Mouse (Mus musculus) heart, embryonic 13.5 days (tissue): Measurements from ENCODE around the gene Myl9. TPM values are rescaled to one million over a fixed set of nuclear protein-coding genes. Genes with fewer than 3 reads are reported as not detected.

Experiments
- ATAC-seq: fragments of 200-750 bp; cut with Nextera tagmentation; 2 replicates; pipeline ENCODE4 v1.8.0; 2017; ENCODE audit warnings: moderate TSS enrichment; ENCODE audit not compliant: insufficient number of reproducible peaks, low FRiP score, low TSS enrichment; ENCODE audit errors: extremely low read depth
- H3K27ac ChIP-seq: fragments of 300-500 bp; sonication (generic); replicated peaks from 2 replicates; pipeline ENCODE4 v1.5.1; 2015; ENCODE audit warnings: moderate library complexity, mild to moderate bottlenecking, inconsistent platforms
- H3K27me3 ChIP-seq: fragments of 300-500 bp; sonication (generic); replicated peaks from 2 replicates; pipeline ENCODE4 v1.6.1; 2015; ENCODE audit warnings: mild to moderate bottlenecking, inconsistent platforms
- H3K36me3 ChIP-seq: fragments of 300-500 bp; sonication (generic); 2 replicates; pipeline ENCODE4 v1.6.1; 2015; ENCODE audit warnings: mild to moderate bottlenecking, inconsistent platforms
- H3K4me1 ChIP-seq: fragments of 300-500 bp; sonication (generic); 2 replicates; pipeline ENCODE4 v1.6.1; 2015; ENCODE audit warnings: inconsistent platforms
- H3K4me2 ChIP-seq: fragments of 300-500 bp; sonication (generic); 2 replicates; pipeline ENCODE4 v1.6.1; 2015; ENCODE audit warnings: inconsistent platforms, mild to moderate bottlenecking, moderate library complexity
- H3K4me3 ChIP-seq: fragments of 300-500 bp; sonication (generic); 2 replicates; pipeline ENCODE4 v1.5.1; 2015; ENCODE audit warnings: moderate library complexity, mild to moderate bottlenecking, inconsistent platforms
- H3K9ac ChIP-seq: fragments of 300-500 bp; sonication (generic); 2 replicates; pipeline ENCODE4 v1.6.1; 2015; ENCODE audit warnings: inconsistent platforms, mild to moderate bottlenecking, moderate library complexity
- H3K9me3 ChIP-seq: fragments of 300-500 bp; sonication (generic); 2 replicates; pipeline ENCODE4 v1.6.1; 2016; ENCODE audit warnings: inconsistent platforms
- WGBS: fragments of 180-500 bp; shearing (Covaris S2); methylation state at CpG from one replicate; pipeline ENCODE4 v1.1.7; 2015; ENCODE audit warnings: mixed read lengths; 5-methylcytosine and 5-hydroxymethylcytosine counted together
- polyA plus RNA-seq: library from polyadenylated mRNA; unstranded; fragments of >200 nt; fragmentation: Nextera tagmentation; extraction: Ambion mirVana; gene quantifications from 2 replicates; pipeline ENCODE4 v1.2.1, GENCODE M21; 2015

The Myl9 gene
- 1,696 and 1,855 TPM in 2 replicates for polyA plus RNA-seq

DNA sequence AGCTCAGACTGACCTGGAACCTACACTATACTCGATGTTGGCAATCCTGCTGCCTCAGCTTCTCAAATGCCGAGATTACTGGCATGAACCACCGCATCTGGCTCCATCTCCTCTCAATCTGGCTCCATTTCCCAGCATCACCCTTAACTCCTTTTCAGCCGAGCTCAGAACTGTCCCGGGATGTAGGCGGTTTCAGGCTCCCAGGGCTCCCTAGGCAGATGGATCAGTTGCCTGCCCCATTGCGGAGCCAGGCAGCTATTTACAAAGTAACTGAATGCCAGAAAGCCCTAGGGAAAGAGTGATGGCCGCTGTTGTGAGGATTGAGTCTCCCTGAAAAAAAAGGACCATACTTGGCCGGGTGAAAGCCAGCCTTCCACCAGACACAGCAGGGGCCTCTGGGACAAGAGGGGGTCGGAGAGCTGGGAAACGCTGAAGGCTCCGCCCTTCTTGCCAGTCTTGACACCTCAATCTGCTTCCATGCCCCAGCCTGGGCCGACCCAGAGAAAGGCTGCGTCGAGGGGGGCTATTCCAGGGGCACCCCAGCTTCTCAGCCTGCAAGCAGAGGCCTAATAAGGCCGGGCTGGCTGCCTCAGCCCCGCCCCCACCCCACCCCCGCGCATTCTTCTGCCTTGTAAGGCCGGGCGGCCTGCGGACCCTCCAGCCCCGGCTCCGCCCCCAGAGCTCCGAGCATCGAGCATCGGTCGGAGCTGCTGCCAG is at the start of gene Myl9:
Gene Myl9 (plus strand): TSS at position 683 of the 717 bp plus-strand sequence.
- H3K36me3 ChIP-seq = peaks cover 16% of the 10 kb centered on the region
- H3K9ac ChIP-seq = peak within 1 kb of the TSS; percentile 94

DNA sequence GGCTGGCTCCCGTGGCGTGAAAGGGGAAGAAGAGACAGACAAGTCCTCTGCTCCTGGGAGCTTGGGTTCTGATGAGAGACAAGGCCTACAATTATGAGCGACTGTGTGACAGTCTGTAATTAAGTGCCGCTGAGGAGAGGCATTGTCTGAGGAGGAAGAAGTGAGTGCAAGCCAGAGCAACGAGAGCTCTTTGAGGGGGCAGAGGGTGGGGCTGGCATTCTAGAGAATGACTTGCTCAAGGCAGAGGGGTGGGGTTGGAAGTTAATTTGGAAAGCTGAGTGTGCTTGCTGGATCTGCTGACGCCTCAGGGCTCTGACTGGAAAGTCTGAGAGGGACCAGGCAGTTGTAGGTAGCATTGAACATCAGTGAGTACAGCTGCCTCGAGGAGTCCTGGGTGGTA is 48.9 kb upstream of the Myl9 start:
- Histone ChIP-seq H3K9ac (peak overlapping the region; percentile 61), H3K4me2 (peak overlapping the region; percentile 29), H3K36me3 (no peaks in the 10 kb centered on the region), H3K4me3 (no peak overlapping the region), H3K4me1 (peaks cover 91% of the 10 kb centered on the region), H3K27ac (peak overlapping the region; percentile 48), H3K27me3 (no peaks in the 10 kb centered on the region), H3K9me3 (no peaks in the 10 kb centered on the region)
- ATAC-seq = no peak
- 26% methylated on average over 7 of the region's 7 CpGs for WGBS

More for the DNA sequence above, at the start of gene Myl9:
- Histone ChIP-seq H3K9me3 (no peaks in the 10 kb centered on the region), H3K27me3 (no peaks in the 10 kb centered on the region), H3K4me2 (peak within 1 kb of the TSS; percentile 76), H3K4me3 (peak within 1 kb of the TSS; percentile 69), H3K27ac (peak within 1 kb of the TSS; percentile 98), H3K4me1 (peaks cover 53% of the 10 kb centered on the region)
- 2% methylated on average over 28 of the region's 28 CpGs for WGBS
- ATAC-seq = peak; percentile 67

DNA sequence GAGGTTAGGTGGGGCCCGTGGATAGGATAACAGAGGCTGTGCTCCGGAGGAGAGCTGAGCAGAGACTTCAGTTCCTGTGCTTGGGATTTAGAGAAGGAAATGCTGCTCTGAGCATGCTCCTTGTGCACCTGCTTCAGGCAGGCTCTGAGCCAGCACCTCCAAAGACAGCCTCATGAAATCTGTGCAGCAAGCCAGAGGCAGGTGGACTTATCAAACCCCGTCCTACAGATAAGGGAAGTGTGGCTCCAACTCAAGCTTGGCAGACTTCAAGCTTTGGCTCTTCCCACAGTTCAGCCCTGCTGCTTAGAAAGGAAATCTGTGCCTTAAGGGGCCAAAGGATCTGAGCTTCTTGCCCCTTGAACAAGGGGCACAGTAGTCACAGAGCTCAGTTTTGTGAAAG is 48.3 kb upstream of the Myl9 start:
- Histone ChIP-seq H3K4me2 (peak overlapping the region; percentile 29), H3K27ac (peak overlapping the region; percentile 48), H3K27me3 (no peaks in the 10 kb centered on the region), H3K4me3 (no peak overlapping the region), H3K9ac (peak overlapping the region; percentile 61), H3K9me3 (no peaks in the 10 kb centered on the region), H3K36me3 (no peaks in the 10 kb centered on the region), H3K4me1 (peaks cover 96% of the 10 kb centered on the region)
- 25% methylated on average over 3 of the region's 3 CpGs for WGBS
- no peak for ATAC-seq

DNA sequence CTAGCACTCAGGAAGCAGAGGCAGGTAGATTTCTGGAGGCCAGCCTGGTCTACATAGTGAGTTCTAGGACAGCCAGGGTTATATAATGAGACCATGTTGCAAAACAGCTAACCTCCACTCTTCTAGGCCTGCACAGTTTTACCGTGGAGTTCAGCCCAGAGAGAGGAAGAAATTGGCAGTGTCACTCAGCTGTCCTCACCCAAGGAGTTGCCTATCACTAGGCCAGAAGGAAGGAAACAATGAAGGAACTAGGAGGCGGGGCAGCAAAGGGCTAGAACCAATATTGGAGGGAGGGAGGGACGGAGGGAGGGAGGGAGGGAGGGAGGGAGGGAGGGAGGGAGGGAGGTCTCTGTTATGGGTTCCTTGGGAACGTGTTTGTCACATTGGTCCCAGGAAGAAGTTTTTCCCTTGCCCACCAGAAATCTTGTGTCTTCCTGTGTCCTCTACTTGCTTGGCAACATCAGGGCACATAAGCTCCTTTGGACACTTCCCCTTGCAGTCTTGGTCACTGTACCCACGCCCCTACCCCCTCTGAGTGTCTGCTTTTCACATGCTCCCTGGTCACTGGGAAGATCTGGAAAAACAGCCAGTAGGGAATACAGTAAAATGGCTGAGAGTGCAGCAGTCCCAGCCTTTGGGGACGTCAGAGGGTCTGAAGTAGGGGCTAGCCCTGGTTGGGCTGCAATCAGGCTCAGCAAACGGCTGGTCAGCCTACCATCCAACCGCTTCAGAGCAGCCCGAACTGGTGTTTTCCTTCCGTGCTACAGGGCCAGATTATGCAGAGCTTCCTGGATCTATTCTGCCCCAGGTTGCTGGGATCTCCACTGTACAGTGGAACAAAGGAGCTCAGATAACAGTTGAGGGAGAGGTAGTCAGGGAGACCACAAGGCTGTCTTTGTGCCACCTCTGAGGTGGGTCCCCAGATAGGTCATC is 45.4 kb upstream of the Myl9 start:
- Histone ChIP-seq H3K4me2 (peak overlapping the region; percentile 56), H3K27ac (peak overlapping the region; percentile 65), H3K36me3 (no peaks in the 10 kb centered on the region), H3K9me3 (no peaks in the 10 kb centered on the region), H3K4me1 (peaks cover 97% of the 10 kb centered on the region), H3K9ac (peak overlapping the region; percentile 71), H3K4me3 (peak overlapping the region; percentile 18; the same call in 1 of the 2 replicates), H3K27me3 (no peaks in the 10 kb centered on the region)
- WGBS = 25% methylated on average over 8 of the region's 10 CpGs
- ATAC-seq = peak; percentile 12; the same call in 1 of the 2 replicates

DNA sequence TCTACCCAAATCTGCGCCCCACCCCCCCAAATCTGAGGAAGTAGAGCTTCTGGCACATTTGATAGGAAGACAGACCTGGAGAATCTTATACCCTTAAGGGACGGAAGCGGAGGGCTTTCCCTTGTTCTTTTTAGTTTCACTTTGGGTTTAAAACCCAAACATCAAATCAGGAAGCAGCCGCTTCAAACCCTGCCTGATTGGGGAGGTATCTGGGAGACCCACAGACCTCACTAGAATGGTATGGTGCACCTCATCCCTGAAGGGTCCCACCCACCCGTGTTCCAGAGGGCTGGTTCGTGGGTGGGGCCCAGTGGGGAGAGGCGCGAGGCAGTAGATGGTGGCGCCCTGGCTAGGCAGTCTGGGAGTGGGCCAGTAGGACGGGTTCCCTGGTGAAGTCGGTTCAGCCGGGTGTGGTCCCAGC is 44.7 kb upstream of the Myl9 start:
- no peak for ATAC-seq

DNA sequence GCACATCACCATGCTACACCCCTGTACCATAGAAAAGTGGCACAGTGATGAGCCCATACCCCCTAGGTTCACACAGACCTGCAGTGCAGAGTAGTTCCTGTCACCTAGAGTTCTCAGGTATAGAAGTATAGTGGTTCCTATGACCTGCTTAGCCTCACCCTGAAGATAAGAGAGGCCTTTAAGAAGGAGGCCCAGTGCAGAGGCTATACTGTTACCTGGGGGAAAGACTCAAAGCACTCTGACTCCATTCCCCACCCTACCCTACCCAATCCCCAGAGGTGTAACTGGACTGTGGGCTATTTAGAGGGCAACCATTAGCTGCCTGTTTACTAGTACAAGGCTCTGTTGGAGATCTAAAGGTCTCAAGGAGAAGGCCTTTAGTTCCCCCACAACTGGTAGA is 43.6 kb upstream of the Myl9 start:
- no peak for ATAC-seq
- Histone ChIP-seq H3K27ac (peak overlapping the region; percentile 34), H3K4me1 (peaks cover 97% of the 10 kb centered on the region), H3K9ac (peak overlapping the region; percentile 56; the same call in 1 of the 2 replicates), H3K4me3 (no peak overlapping the region), H3K9me3 (no peaks in the 10 kb centered on the region), H3K4me2 (no peak overlapping the region), H3K27me3 (no peaks in the 10 kb centered on the region), H3K36me3 (no peaks in the 10 kb centered on the region)

More for the DNA sequence above, 44.7 kb upstream of the Myl9 start:
- Histone ChIP-seq H3K9ac (peak overlapping the region; percentile 71), H3K4me1 (peaks cover 97% of the 10 kb centered on the region), H3K27ac (peak overlapping the region; percentile 65), H3K27me3 (no peaks in the 10 kb centered on the region), H3K4me2 (peak overlapping the region; percentile 56), H3K9me3 (no peaks in the 10 kb centered on the region), H3K4me3 (peak overlapping the region; percentile 18; the same call in 1 of the 2 replicates), H3K36me3 (no peaks in the 10 kb centered on the region)
- 73% methylated on average over 12 of the region's 12 CpGs for WGBS

DNA sequence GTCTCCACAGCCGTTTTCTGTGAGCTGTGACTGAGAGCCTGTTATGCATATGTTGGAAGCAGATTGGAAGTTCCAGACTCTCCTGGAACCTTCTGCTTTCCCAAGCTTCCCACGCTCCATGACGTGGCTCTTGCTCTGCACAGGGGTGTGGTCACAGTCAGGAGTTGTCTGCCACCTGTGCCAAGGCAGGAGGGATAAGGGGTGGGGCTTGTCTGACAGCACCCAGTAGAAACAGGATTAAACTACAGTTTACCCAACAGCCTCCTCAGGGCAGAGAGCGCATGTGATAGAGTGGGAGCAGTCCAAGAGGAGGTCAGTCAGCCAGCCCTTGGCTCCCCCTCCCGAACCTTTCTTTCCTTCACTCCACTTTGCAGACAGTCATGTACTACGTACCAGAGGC is 43.1 kb upstream of the Myl9 start:
- no peak overlapping the region for H3K4me3 ChIP-seq
- no peaks in the 10 kb centered on the region for H3K9me3 ChIP-seq
- peak overlapping the region; percentile 34 for H3K27ac ChIP-seq
- 50% methylated on average over 6 of the region's 6 CpGs for WGBS
- peaks cover 97% of the 10 kb centered on the region for H3K4me1 ChIP-seq
- H3K27me3 ChIP-seq = no peaks in the 10 kb centered on the region
- no peaks in the 10 kb centered on the region for H3K36me3 ChIP-seq
- H3K4me2 ChIP-seq = no peak overlapping the region
- ATAC-seq = no peak
- peak overlapping the region; percentile 56; the same call in 1 of the 2 replicates for H3K9ac ChIP-seq

DNA sequence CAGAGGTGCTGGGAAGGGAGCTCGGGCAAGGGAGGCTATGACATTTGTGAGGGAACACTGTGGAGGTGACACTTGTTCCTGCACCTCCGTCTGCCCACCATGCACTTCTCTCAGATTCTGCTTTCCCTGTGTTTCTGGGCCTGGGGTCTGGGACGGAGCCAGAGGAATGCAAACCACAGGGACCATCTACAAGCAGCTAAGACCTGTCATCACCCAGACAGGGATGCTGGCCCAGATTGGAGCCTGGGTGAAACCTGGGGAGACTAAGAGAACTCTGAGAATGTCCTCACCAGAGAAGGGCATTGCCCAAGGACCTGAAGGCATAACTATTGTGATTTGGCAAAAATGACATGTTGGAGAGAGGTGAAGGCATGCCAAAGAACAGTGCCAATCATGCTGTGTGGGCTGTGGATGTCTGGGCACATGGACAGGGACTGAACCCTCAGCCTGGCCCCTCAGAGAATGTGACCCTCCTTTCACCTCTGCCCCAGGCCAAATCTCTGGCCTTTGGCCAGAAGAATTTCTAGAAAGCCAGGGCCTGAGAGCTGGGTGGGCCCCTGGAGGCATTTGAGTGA is 39.4 kb upstream of the Myl9 start:
- Histone ChIP-seq H3K9ac (peak overlapping the region; percentile 34; the same call in 1 of the 2 replicates), H3K27me3 (no peaks in the 10 kb centered on the region), H3K4me3 (no peak overlapping the region), H3K4me1 (peaks cover 98% of the 10 kb centered on the region), H3K4me2 (peak overlapping the region; percentile 18), H3K36me3 (no peaks in the 10 kb centered on the region), H3K27ac (peak overlapping the region; percentile 66), H3K9me3 (no peaks in the 10 kb centered on the region)
- no peak for ATAC-seq
- 30% methylated on average over 3 of the region's 3 CpGs for WGBS

DNA sequence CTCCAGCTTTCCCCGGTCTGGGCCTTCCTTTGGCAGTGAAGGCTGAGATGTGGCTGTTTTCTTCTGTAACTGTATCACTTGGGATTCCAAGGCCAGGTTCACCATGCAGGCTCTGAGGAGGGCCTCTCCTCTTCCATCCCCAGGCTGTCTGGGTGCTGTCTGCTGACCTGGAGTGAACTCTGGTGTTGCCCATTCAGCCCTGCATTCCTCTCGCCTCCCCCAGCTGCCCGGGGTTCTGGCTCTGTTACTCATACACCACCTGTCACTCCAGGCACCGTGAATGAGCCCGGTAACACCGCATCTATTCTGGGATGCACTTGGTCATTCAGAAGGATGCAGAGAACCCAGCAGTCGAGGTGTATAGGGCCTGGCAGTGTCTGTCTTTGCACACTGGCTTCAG is 38.4 kb upstream of the Myl9 start:
- Histone ChIP-seq H3K27ac (peak overlapping the region; percentile 66), H3K27me3 (no peaks in the 10 kb centered on the region), H3K9me3 (no peaks in the 10 kb centered on the region), H3K4me2 (peak overlapping the region; percentile 18; the same call in 1 of the 2 replicates), H3K4me3 (no peak overlapping the region), H3K4me1 (peaks cover 98% of the 10 kb centered on the region), H3K36me3 (no peaks in the 10 kb centered on the region), H3K9ac (peak overlapping the region; percentile 55; the same call in 1 of the 2 replicates)
- WGBS = 23% methylated on average over 7 of the region's 7 CpGs
- no peak for ATAC-seq

DNA sequence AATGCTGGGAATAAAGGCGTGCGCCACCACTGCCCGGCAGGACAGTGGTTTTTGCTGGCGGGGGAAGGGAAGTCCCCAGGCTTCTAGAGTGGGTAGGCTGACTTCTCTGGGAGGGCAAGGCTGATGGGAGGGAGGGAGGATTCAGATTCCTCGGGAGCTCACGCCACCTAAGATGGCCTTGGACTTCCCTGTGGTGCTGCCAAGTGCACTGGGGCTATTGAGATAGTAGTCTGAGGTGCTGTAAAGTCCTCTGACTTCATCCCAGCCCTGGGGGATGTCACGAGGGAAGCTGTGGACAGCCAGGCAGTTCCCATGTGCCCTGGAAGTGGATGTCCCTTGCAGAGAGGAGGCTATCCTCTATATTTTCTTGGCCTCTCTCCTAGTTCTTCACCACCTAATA is 37.2 kb upstream of the Myl9 start:
- WGBS = 45% methylated on average over 7 of the region's 7 CpGs
- H3K4me1 ChIP-seq = peaks cover 98% of the 10 kb centered on the region
- H3K27me3 ChIP-seq = no peaks in the 10 kb centered on the region
- no peak overlapping the region for H3K4me2 ChIP-seq
- no peaks in the 10 kb centered on the region for H3K9me3 ChIP-seq
- no peaks in the 10 kb centered on the region for H3K36me3 ChIP-seq
- no peak for ATAC-seq
- H3K9ac ChIP-seq = no peak overlapping the region
- peak overlapping the region; percentile 55; the same call in 1 of the 2 replicates for H3K27ac ChIP-seq
- H3K4me3 ChIP-seq = no peak overlapping the region

DNA sequence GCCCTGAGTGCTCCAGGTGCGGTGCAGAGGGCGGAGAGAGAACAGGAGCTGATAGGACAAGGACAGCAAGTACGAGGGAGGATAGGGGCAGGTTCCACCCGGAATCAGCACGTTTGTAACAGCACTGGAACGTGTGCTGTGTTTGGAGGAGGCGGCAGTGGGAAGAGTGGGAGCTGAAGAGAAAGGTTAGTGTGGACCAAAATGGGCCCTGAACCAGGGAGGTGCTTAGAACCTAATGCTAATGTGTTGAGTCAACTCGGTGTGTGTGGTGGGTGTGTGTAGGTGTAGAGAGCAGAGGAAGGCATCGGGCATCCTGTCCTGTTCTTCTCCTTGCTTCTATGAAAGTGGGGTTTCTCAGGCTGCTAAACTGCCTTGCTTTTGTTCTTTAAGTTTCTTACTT is 34.0 kb upstream of the Myl9 start:
- H3K9ac ChIP-seq = 0 out of 2 replicates have a peak overlapping the region, but pooled peaks have one; percentile 38
- ATAC-seq = no peak
- WGBS = 67% methylated on average over 9 of the region's 9 CpGs
- H3K4me2 ChIP-seq = no peak overlapping the region
- H3K36me3 ChIP-seq = peaks cover 25% of the 10 kb centered on the region
- H3K9me3 ChIP-seq = no peaks in the 10 kb centered on the region
- peaks cover 75% of the 10 kb centered on the region for H3K4me1 ChIP-seq
- H3K27me3 ChIP-seq = no peaks in the 10 kb centered on the region
- H3K27ac ChIP-seq = no peak overlapping the region
- no peak overlapping the region for H3K4me3 ChIP-seq
